Mouse (Mus musculus) brain, embryonic 14.5 days (tissue): ENCODE data around the gene Ago3.

Source experiments
- CTCF ChIP-seq: fragments of 200-500 bp; IDR thresholded peaks from 2 replicates; pipeline ENCODE4 v1.5.1; 2012; ENCODE audit warnings: inconsistent platforms, mild to moderate bottlenecking, moderate library complexity, borderline replicate concordance; ENCODE audit not compliant: insufficient read depth, insufficient read length; ENCODE audit errors: extremely low read depth
- POLR2A ChIP-seq: fragments of 200-500 bp; IDR thresholded peaks from 2 replicates; pipeline ENCODE4 v1.6.1; 2012; ENCODE audit warnings: mild to moderate bottlenecking, inconsistent platforms, borderline replicate concordance; ENCODE audit not compliant: poor library complexity, insufficient read depth, insufficient read length, severe bottlenecking; ENCODE audit errors: extremely low read depth

GRCm38 (mm10) chr4:126450268-126450667, 20.9 kb upstream of the Ago3 start:
- no peak for TF ChIP-seq CTCF
- no peak for TF ChIP-seq POLR2A
